Mouse (Mus musculus) liver, postnatal 0 days (tissue): ENCODE measurements around the gene Tcf7l2. TPM values are rescaled to one million over a fixed set of nuclear protein-coding genes. Genes with fewer than 3 reads are reported as not detected.

ENCODE experiments used
- ATAC-seq: fragments of 200-750 bp; cut with Nextera tagmentation; 2 replicates; pipeline ENCODE4 v1.8.0; 2017; ENCODE audit warnings: mild to moderate bottlenecking, moderate library complexity
- DNase-seq: peaks from one replicate; pipeline ENCODE4 v3.0.0-alpha.2; 2016
- H3K27ac ChIP-seq: fragments of 300-500 bp; sonication (generic); 2 replicates; pipeline ENCODE4 v1.5.1; 2014; ENCODE audit warnings: antibody characterized with exemption, moderate library complexity, mild to moderate bottlenecking, low read depth
- H3K27me3 ChIP-seq: fragments of 300-500 bp; sonication (generic); 2 replicates; pipeline ENCODE4 v1.6.1; 2014; ENCODE audit warnings: low read length, control low read depth, mixed read lengths; ENCODE audit not compliant: insufficient read depth
- H3K36me3 ChIP-seq: fragments of 300-500 bp; sonication (generic); replicated peaks from 2 replicates; pipeline ENCODE4 v1.6.1; 2014; ENCODE audit warnings: mild to moderate bottlenecking, control low read depth, low read length, moderate library complexity, mixed read lengths; ENCODE audit not compliant: insufficient read depth
- H3K4me1 ChIP-seq: fragments of 300-500 bp; sonication (generic); 2 replicates; pipeline ENCODE4 v1.6.1; 2014; ENCODE audit warnings: antibody characterized with exemption, mild to moderate bottlenecking, control low read depth; ENCODE audit not compliant: insufficient read depth
- H3K4me2 ChIP-seq: fragments of 300-500 bp; sonication (generic); 2 replicates; pipeline ENCODE4 v1.6.1; 2014; ENCODE audit warnings: low read depth, mild to moderate bottlenecking, low read length, moderate library complexity, mixed read lengths
- H3K4me3 ChIP-seq: fragments of 300-500 bp; sonication (generic); 2 replicates; pipeline ENCODE4 v1.5.1; 2014; ENCODE audit warnings: low read depth, low read length
- H3K9ac ChIP-seq: fragments of 300-500 bp; sonication (generic); replicated peaks from 2 replicates; pipeline ENCODE4 v1.6.1; 2014; ENCODE audit warnings: mild to moderate bottlenecking, moderate library complexity
- H3K9me3 ChIP-seq: fragments of 300-500 bp; sonication (generic); 2 replicates; pipeline ENCODE4 v1.6.1; 2016; ENCODE audit warnings: mild to moderate bottlenecking, control low read depth, low read length, mixed read lengths
- CTCF ChIP-seq: sonication (generic); IDR thresholded peaks from 2 replicates; pipeline ENCODE4 v1.5.1; 2016; ENCODE audit warnings: antibody characterized with exemption, low read depth
- EP300 ChIP-seq: IDR thresholded peaks from 2 replicates; pipeline ENCODE4 v1.6.1; 2016; ENCODE audit warnings: antibody characterized with exemption, low read depth, mild to moderate bottlenecking
- WGBS: fragments of 180-500 bp; shearing (Covaris S2); extraction: QIAGEN DNeasy Blood & Tissue Kit; methylation state at CpG from one replicate; pipeline ENCODE4 v1.1.7; 2014; ENCODE audit not compliant: insufficient replicate concordance; 5-methylcytosine and 5-hydroxymethylcytosine counted together
- polyA plus RNA-seq: library from polyadenylated mRNA; unstranded; fragments of >200 nt; fragmentation: Nextera tagmentation; extraction: Ambion mirVana; gene quantifications from 2 replicates; pipeline ENCODE4 v1.2.1, GENCODE M21; 2015

The Tcf7l2 gene
- polyA plus RNA-seq, 1 experiment from 2014 or later = 21.6 TPM

GRCm38 (mm10) chr19:55924800-55925199, 183.2 kb downstream of the Tcf7l2 start:
- peak overlapping the region; percentile 76 for H3K27ac ChIP-seq
- H3K4me2 ChIP-seq = peak overlapping the region; percentile 50
- H3K9me3 ChIP-seq = no peaks in the 10 kb centered on the region
- H3K4me1 ChIP-seq = peaks cover 8% of the 10 kb centered on the region; the same call in 1 of the 2 replicates
- DNase-seq (no peak), ATAC-seq (no peak)
- WGBS = 64% methylated on average over 4 of the region's 4 CpGs
- H3K4me3 ChIP-seq = no peak overlapping the region
- TF ChIP-seq EP300 = no peak
- peak overlapping the region; percentile 51; the same call in 1 of the 2 replicates for H3K9ac ChIP-seq
- peaks cover 24% of the 10 kb centered on the region for H3K36me3 ChIP-seq
- H3K27me3 ChIP-seq = no peaks in the 10 kb centered on the region

DNA sequence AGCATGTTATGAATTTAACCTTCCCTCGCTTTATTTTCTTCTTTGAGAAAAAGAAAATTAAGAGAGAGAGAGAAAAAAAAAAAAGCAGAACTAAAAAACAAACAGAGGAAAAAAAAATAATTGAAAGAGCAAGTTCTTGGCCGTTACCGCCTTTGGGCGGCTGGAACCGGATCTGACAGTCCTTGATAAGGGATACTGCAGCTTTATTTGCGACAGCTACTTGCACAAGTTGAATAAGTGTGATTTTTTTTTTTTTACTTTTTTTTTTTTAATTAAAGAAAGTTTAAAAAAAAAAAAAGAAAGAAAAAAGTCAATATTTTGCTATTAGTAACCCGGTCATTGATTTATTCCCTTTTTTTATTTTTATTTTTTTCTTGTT, 183.8 kb downstream of the Tcf7l2 start:
- peak; percentile 84 for DNase-seq
- peaks cover 8% of the 10 kb centered on the region; the same call in 1 of the 2 replicates for H3K4me1 ChIP-seq
- TF ChIP-seq CTCF (no peak), EP300 (peak; percentile 91)
- 41% methylated on average over 7 of the region's 7 CpGs for WGBS
- no peaks in the 10 kb centered on the region for H3K9me3 ChIP-seq
- H3K4me3 ChIP-seq = peak overlapping the region; percentile 33
- no peaks in the 10 kb centered on the region for H3K27me3 ChIP-seq
- ATAC-seq = peak; percentile 63
- H3K4me2 ChIP-seq = peak overlapping the region; percentile 64
- peaks cover 23% of the 10 kb centered on the region for H3K36me3 ChIP-seq
- H3K9ac ChIP-seq = peak overlapping the region; percentile 42; the same call in 1 of the 2 replicates
- H3K27ac ChIP-seq = peak overlapping the region; percentile 89

DNA sequence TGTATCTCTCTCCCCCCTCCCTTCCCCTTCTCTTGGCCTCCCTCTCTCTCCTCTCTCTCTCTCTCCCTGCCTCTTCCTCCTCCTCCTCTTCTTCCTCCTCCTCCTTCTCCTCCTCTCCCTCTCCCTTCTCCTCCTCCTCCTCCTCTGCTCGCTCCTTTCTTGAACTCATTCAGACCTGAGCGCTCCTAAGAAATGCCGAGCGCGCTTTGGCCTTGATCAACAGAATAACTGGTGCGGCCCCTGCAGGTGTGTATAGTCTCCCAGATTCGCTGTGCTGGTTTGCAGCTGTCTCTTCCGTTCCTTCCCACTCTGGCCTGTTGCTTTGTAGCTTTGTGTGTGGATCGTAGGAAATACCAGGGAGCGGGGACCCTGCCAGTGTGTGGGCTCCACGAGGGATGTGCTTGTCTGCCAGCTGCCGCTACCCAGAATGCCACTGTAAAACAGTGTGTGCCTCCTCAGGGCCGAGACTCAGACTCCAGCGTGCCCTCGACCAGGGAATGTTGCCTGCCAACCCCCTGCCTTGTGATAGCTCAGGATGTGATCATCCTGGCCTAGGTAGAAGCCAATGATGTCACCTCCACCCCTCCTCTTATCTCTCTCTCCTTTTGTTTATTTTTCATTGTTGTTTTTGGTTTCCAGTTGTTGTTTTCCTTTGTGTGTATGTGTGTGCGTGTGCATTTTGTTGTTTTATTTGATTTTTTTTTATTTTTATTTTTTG, 184.3 kb downstream of the Tcf7l2 start:
- Histone ChIP-seq H3K27me3 (no peaks in the 10 kb centered on the region), H3K9ac (peak overlapping the region; percentile 42), H3K4me1 (peaks cover 8% of the 10 kb centered on the region; the same call in 1 of the 2 replicates), H3K4me2 (peak overlapping the region; percentile 64), H3K36me3 (peaks cover 23% of the 10 kb centered on the region), H3K9me3 (no peaks in the 10 kb centered on the region), H3K27ac (peak overlapping the region; percentile 89), H3K4me3 (peak overlapping the region; percentile 33)
- 72% methylated on average over 16 of the region's 16 CpGs for WGBS
- TF ChIP-seq CTCF = no peak
- ATAC-seq = peak; percentile 70
- peak; percentile 33 for DNase-seq

- H3K4me2 ChIP-seq = peak overlapping the region; percentile 64
- H3K27me3 ChIP-seq = no peaks in the 10 kb centered on the region
- 83% methylated on average over 16 of the region's 16 CpGs for WGBS
- peak overlapping the region; percentile 89 for H3K27ac ChIP-seq
- TF ChIP-seq CTCF (no peak), EP300 (no peak)
- no peaks in the 10 kb centered on the region for H3K9me3 ChIP-seq
- H3K36me3 ChIP-seq = peaks cover 25% of the 10 kb centered on the region
- DNase-seq = no peak
- H3K4me1 ChIP-seq = peaks cover 8% of the 10 kb centered on the region; the same call in 1 of the 2 replicates
- peak overlapping the region; percentile 21; the same call in 1 of the 2 replicates for H3K9ac ChIP-seq
- H3K4me3 ChIP-seq = peak overlapping the region; percentile 33
- ATAC-seq = no peak
Measured at GRCm38 (mm10) chr19:55926858-55927673, 185.4 kb downstream of the Tcf7l2 start.

DNA sequence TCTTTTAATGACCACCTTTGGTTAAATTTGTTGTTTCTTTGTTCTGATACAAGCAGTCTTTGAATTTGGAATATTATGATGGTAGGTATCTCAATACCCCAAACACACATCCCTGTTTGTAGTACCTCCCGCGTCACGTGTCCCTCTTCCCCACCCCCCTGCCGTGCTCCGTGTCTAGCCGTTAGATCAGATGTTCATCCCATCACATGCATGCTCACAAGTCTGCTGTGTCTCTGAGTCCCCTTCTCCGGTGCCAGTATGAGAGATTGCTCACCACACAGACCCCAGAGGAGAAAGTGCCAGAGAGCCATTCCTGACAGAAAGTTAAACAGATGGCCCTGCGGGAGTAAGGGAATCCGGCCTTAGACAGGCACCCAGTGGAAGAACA, 186.0 kb downstream of the Tcf7l2 start:
- peak overlapping the region; percentile 64; the same call in 1 of the 2 replicates for H3K4me2 ChIP-seq
- TF ChIP-seq EP300 (no peak), CTCF (no peak)

GRCm38 (mm10) chr19:55928674-55929073, 187.1 kb downstream of the Tcf7l2 start:
- H3K9me3 ChIP-seq = no peaks in the 10 kb centered on the region
- peaks cover 27% of the 10 kb centered on the region for H3K36me3 ChIP-seq
- H3K4me2 ChIP-seq = peak overlapping the region; percentile 64; the same call in 1 of the 2 replicates
- no peak for TF ChIP-seq CTCF
- no peak for TF ChIP-seq EP300
- ATAC-seq (no peak), DNase-seq (no peak)
- peaks cover 8% of the 10 kb centered on the region; the same call in 1 of the 2 replicates for H3K4me1 ChIP-seq
- H3K27me3 ChIP-seq = no peaks in the 10 kb centered on the region
- H3K27ac ChIP-seq = 0 out of 2 replicates have a peak overlapping the region, but pooled peaks have one; percentile 22
- no peak overlapping the region for H3K4me3 ChIP-seq
- H3K9ac ChIP-seq = no peak overlapping the region
- 86% methylated on average over 5 of the region's 5 CpGs for WGBS

More for the DNA sequence above, 186.0 kb downstream of the Tcf7l2 start:
- Histone ChIP-seq H3K9ac (no peak overlapping the region; the same call in 1 of the 2 replicates), H3K9me3 (no peaks in the 10 kb centered on the region), H3K4me1 (peaks cover 8% of the 10 kb centered on the region; the same call in 1 of the 2 replicates), H3K27ac (0 out of 2 replicates have a peak overlapping the region, but pooled peaks have one; percentile 2), H3K27me3 (no peaks in the 10 kb centered on the region), H3K4me3 (no peak overlapping the region), H3K36me3 (peaks cover 27% of the 10 kb centered on the region)
- 91% methylated on average over 9 of the region's 9 CpGs for WGBS
- DNase-seq = no peak
- ATAC-seq = no peak
